Mouse (Mus musculus): Measurements from ENCODE around the gene Glyatl3. TPM values are rescaled to one million over a fixed set of nuclear protein-coding genes. Genes with fewer than 3 reads are reported as not detected.

The Glyatl3 gene
- not detected for total RNA-seq (2021)
- long read RNA-seq, experiment 1 = 0 reads
- long read RNA-seq, experiment 2 = 0 reads

GRCm38 (mm10) chr17:40914250-40914649 lies at the start of gene Glyatl3:
TSS of gene Glyatl3 (minus strand) at chr17:40914350.
- DNase-seq (ENCODE audit: low spot score in 2 of 2) = no peak

GRCm38 (mm10) chr17:40948518-40948917 lies 34.4 kb upstream of the Glyatl3 start:
- peak in 1 of 2 experiments; percentile 7 for DNase-seq (ENCODE audit: low spot score in 2 of 2)

DNA sequence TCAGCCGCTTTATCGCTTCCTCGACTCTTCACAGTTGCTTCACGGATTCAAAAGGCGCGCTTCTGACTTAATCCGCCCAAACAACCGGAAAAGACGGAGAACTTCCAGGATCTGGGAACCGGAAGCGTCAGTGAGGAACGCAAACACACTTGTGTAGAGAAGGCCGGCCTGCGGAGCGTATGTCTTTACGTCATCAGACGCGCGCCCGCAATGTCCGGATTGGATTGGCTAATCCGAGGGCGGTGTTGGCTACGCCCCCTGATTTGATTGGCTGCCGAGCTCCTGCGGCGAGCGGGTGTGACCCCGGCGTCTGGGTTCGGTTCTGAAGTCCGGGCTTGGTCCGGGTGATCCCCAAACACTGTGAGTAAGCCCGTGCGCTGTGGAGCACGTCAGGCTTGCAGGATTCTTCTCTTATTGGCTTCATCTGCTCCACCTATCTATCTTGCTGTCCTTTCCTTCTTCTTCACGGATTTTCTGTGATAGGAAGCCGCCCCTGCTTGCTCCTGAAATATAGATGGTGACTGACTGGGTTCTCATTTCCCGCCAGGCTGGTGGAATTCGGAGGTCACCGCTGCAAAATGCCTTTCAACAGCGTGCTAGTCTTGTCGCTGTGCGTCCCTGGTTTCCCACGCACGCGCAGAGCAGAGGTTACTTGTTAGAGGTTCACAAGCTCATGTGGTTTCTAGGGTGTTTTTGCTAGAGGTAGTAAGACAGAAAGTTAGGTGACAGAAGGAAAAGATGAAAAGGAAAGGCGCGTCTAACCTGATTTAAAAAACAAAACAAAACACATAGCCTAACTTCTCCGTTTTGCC lies 20.5 kb upstream of the Glyatl3 start, which contains the start of the genes Mut and Cenpq:
Gene Mut (plus strand): TSS at position 266 of the 812 bp plus-strand sequence.
Gene Cenpq (minus strand): TSS at position 628 of the 812 bp plus-strand sequence.
- peak; percentile 94 to 97 for DNase-seq (ENCODE audit: low spot score in 2 of 2)

- DNase-seq (ENCODE audit: low spot score in 2 of 2) = no peak
Measured at GRCm38 (mm10) chr17:40933985-40934384, 19.8 kb upstream of the Glyatl3 start.

- no peak for DNase-seq (ENCODE audit: low spot score in 2 of 2)
Measured at GRCm38 (mm10) chr17:40915499-40915898, 1.3 kb upstream of the Glyatl3 start.

DNA sequence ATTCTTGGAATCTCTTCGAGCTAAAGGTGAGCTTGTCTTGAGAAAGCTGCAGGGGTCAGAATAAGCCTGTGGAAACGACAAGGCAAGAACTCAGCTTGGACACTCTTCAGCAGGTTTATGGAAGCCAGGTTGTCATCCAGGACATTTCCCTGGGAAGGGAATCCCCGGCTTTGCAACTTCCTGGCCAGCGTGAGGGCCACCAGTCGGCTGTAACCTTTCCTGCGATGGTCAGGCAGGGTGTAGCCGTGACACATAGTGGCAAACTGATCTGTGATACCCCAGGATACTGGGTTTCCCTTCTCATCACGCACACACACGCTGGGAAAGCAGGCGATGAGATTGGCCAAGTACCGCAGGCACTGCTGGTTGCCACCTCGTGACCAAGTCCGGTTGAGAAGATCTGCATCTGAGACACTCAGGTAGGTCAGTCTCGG lies 9.4 kb downstream of the Glyatl3 start:
- DNase-seq (ENCODE audit: low spot score in 2 of 2) = no peak

DNA sequence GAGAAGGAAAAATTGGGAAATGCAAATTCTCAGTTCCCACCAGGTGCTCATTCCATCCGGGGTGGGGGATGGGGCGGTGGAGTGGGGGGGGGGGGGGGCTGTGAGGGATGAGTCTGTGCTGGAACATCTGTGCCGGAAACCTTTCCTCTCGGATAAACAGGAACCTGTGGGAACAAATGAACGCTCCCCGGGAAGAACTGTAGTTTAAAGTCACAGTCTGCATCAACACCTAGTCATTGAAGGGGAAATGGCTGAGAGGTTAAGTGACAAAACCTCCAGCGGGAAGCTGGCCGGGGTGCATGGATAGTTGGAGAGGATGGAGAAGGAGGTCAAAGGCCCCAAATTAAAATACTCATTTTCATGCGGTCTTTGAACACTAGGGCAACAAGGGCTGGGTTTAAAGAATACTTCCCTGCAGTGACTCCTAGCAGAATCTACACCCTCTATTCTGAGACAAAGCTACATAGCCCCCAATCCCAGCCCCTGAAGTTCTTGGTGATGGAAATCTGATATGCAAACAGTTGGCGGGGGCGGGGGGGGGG lies 10.0 kb downstream of the Glyatl3 start:
- no peak for DNase-seq (ENCODE audit: low spot score in 2 of 2)

DNA sequence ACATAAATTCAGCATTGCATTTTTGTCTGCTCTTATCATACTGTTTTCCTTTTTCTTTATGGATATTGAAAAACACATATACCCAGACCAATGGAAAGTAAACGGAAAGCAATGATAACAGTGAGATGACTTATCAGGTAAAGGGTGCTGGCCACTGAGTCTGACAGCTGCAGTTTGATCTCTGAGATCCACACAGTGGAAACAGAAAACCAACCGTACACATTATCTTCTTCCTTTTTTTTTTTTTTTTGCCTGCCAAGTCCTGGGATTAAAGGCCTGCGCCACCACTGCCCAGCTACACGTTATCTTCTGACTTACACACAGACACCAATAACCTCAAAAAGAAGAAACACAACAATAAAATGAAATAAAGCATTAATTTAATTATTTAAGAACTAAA lies 10.8 kb downstream of the Glyatl3 start:
- DNase-seq (ENCODE audit: low spot score in 2 of 2) = no peak

GRCm38 (mm10) chr17:40899783-40900363 lies 14.3 kb downstream of the Glyatl3 start:
- no peak for DNase-seq (ENCODE audit: low spot score in 2 of 2)

DNA sequence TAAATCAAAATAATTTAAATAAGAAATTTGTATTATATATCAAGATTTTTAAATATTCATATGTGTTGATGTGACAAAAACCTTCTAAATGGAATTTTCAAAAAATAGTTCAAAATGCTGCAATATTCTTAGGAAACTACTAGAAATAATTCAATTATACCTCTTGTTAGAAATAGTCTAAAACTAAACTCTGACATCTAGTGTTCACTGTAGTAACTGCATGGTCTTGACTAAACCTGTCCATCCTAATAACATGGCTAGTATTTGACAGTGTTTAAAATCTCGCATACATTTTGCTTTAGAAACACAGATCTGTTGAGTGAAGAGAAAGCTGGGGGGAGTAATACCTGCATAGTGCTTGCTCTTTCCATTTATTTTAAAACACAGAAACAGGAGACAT lies 17.3 kb downstream of the Glyatl3 start:
- no peak for DNase-seq (ENCODE audit: low spot score in 2 of 2)

DNA sequence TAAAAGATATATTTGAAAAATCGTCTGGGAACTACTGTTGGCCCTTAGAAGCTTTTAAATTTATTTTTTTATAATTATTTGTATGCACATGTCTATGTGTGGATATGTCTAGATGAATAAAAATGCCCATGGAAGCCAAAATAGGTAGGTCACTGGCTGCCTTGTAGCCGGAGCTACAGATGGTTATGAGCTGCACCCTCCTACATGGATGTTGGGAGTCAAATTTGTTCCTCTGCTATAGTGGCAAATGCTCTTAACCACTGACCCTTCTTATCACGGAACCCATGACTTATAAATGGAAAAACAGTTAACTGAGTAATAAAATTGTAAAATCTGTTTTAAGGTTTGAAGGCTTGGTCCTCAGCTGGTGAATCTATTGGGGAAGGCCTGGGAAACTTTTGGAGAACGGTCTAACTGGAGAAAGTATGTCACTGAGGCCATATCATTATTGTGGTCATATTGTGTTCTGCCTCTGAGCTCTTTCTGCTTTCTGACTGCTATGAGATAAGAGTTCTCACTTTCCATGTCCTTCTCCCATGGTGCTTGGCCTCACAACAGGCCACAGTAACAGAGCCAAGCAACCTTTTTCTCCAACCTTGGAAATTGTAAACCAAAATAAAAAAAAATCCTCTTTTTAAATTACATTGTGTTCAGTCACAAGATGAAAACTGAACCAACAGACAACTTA lies 26.2 kb downstream of the Glyatl3 start:
- DNase-seq (ENCODE audit: low spot score in 2 of 2) = no peak

DNA sequence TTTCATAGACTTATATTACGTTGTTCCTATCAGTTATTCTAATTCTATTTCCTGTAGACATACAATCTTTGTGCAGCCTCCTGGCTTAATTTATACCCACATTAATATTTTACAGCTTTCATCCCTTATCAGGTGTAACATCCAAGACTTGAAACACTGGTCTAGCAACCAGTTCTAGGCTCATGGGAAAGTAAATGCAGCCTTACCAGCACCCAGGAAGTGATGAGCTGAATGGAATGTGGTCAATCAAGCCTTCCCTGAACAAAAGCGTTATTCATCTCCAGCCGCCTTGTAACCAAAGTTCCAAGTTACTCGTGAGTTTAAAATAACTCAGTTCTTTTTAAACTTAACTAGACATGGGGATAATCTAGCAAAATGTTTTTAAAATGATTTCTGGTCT lies 29.0 kb downstream of the Glyatl3 start:
- no peak for DNase-seq (ENCODE audit: low spot score in 2 of 2)

DNA sequence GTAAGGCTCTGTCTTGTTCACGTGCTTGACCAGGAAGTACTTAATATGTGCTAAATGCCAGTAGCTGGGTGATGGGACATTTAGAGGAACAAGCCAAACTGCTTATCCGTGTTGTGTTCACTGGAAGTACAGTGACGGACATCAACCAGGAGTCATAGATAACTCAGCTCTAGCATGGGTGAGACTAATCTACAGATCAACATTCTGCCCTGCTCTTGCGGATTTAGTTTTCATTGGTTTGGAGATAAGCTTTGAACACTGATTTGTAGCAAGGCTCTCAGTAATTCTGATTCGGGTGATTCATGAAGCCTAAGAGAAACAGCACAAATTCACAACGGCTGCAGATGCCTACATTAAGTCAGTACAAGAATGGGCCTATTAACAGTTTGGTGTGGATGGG lies 32.0 kb downstream of the Glyatl3 start:
- no peak for DNase-seq (ENCODE audit: low spot score in 2 of 2)

DNA sequence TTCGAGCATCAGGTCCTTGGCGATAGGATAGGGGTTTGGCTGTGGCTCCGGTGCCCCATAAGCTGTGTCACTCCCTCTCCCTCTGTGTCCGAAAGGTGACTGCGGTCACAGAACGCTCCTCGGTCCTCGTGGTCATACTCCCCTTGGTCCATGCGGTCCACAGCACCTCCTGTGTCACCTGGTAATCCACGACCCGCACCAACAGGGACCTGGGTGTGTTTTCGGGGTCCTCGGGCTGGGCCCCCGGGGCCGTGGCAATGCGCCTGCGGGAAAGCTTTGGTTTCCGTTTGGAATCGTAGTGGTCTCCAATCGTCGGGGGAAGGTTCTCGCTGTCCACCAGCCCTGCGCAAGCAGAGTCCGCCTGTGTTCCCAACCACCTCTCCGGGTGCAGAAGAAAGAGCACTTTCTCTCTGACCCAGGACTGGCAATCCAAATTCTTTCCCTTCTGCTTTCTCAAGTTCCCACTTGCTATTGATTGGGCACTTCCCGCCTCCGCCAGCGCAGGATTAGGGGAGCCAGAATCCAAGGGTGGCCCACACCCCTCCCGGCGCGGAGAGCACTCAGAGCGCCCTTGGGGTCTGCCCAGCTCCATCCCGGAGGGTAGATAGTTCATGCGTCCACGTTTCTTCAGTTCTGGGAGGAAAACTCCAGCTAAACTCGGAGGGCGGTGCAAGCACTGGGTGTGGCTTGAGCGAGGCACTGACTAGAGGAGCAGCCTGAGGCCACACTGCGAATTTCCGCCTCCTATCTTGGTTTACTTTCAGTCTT lies 34.0 kb downstream of the Glyatl3 start, which contains the start of gene 9130008F23Rik:
Gene 9130008F23Rik (minus strand): TSS at position 636 of the 768 bp plus-strand sequence.
- peak in 1 of 2 experiments; percentile 4 for DNase-seq (ENCODE audit: low spot score in 2 of 2)

- DNase-seq (ENCODE audit: low spot score in 2 of 2) = no peak
Measured at GRCm38 (mm10) chr17:40879528-40879923, 34.6 kb downstream of the Glyatl3 start.

GRCm38 (mm10) chr17:40877741-40878140 lies 36.4 kb downstream of the Glyatl3 start:
- no peak for DNase-seq (ENCODE audit: low spot score in 2 of 2)

DNA sequence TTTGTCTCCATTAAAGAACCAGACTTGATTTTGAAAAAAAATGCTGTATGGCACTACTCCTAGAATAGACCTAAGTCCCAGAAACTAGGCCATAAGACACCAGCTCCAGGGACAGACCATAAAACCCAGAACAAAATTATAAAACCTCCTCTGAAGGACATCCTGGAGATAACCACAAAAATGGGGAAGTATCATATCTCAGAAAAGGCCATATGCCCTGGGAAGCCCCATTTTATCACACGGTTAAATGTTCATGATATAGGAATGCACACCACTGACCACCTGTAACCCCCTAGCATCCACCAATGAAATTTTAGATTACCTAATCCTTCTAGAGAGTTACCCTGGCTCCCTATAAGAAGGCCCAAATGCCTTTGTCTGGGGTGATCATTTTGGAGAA lies 38.6 kb downstream of the Glyatl3 start:
- no peak for DNase-seq (ENCODE audit: low spot score in 2 of 2)

DNA sequence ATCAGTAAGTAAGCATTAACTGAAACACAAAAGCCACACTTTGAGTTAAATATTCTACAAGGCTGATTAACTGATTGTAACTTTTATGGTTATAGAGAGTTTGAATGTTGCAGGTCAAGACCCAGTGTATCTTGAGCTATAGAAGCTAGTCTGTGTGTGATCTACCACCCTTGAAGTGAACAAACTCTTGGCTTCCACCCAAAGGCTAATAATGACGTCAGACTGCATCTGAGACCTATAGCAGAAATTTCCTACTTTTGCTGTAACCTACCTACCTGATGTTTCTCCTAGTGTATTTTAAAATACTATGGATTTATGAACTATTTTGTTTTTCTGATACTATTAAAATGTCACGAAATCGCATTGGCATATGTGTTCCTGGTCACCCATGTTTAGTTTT lies 39.4 kb downstream of the Glyatl3 start:
- no peak for DNase-seq (ENCODE audit: low spot score in 2 of 2)

DNA sequence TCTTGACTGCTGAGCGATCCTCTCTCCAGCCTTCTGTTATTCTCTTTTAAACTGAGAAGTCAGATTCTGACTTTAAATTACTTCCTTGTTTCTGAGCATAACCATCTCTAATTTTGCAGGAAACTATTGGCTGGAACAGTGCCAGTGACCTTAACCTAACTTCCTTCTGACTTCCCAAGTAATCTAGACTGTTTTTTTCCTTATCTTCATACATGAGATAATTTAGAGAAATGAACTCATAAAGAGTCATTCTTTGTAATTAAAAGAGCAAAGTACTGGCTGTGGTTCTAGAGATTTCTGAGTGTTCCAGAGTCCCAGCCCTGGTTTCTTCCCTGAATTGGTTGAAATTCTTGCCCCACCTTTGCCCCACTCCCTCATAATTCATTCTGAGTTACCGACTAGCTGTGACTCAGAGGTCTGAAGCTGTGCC lies 40.6 kb downstream of the Glyatl3 start:
- no peak for DNase-seq (ENCODE audit: low spot score in 2 of 2)

DNA sequence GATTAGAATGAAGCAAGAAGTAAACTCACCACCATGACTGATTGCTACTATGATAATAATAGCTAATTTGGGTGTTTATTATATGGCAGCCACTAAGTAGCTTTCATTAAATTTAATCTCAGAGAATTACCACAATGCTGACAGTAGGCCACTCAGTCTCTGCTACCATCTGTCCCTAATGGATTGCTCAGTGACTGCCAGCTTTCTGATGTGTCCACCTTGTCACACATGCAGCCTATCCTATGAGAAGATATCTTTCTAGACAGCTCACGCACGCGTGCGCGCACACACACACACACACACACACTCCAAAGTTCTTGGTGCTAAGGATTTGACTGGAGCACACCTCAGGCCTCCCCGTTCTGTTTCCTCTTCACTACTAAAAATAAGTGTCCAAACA lies 41.5 kb downstream of the Glyatl3 start:
- no peak for DNase-seq (ENCODE audit: low spot score in 2 of 2)

Measured in adrenal gland, postnatal 4 days (tissue).